Mouse (Mus musculus) left cerebral cortex, postnatal 4 days (tissue): Measurements from ENCODE around the gene Mon1b. TPM values are rescaled to one million over a fixed set of nuclear protein-coding genes. Genes with fewer than 3 reads are reported as not detected.
A peak's percentile ranks its signal among the peaks of the same experiment; 100 is the strongest.

Source experiments
- DNase-seq: peaks from one replicate; pipeline ENCODE4 v3.0.0-alpha.2; 2022
- intact Hi-C: fragments of 180-260 bp; cut with DNase I; formaldehyde crosslinking; loops from one replicate; pipeline ENCODE4 v1.15.1; 2025
- total RNA-seq, 2 experiments: library from RNA; stranded (reverse); gene quantifications; 2 replicates each; pipeline ENCODE4 v1.2.3; 2021

Gene Mon1b
- total RNA-seq, 2 experiments from 2014 or later, result 21.6 to 21.9 TPM

DNA sequence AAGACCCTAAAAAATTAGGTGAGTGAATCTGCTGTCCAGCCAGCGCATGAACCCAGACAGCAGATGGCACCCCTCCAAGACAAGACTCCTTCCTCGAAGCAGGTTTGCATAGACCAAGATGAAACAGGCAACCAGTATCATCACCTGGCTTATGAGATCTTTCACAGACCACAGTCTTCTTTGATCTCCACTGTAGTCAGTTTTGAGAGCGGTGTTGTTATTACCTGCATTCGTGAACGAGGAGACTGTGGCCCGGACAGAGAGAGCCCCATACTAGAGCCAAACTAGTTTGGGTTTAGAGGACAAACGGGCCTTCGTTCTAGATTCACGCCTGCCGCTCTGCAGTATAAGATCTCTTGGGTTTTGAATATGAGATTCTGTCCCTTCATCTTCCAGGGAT, 34.5 kb downstream of the Mon1b start:
- no peak for DNase-seq
- intact Hi-C loops, result loop anchor here (10.0 kb wide), 1 partner anchor 175 kb away; the partner anchor contains the start of gene Adamts18

GRCm38 (mm10) chr8:113672599-113673255, 37.3 kb downstream of the Mon1b start:
- DNase-seq, result peak; percentile 39
- intact Hi-C loops, result no loop called here

DNA sequence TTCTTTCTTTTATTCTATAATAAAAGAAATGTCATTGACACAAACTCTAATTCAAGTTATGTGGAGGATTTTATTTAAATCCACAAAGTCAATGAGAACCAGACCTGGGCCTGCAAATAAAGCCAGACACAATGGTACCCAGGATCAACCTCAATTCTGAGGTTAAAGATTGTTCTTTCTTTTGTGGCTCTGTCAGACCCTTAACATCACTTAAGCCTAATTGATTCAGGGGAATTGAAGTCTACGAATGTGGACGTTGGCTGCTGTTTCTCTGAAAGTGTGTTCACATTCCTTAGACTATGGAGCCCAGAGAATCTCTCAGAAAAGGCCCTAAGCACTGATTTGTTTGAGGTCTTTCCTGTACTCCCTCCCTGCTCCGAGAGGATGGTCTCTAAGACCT, 37.9 kb downstream of the Mon1b start:
- intact Hi-C loops, result no loop called here
- DNase-seq, result no peak

- no peak for DNase-seq
- intact Hi-C loops, result no loop called here
Observed at GRCm38 (mm10) chr8:113674611-113675010, 39.2 kb downstream of the Mon1b start.

- intact Hi-C loops, result no loop called here
- DNase-seq, result no peak
Observed at GRCm38 (mm10) chr8:113675281-113675680, 39.9 kb downstream of the Mon1b start.

DNA sequence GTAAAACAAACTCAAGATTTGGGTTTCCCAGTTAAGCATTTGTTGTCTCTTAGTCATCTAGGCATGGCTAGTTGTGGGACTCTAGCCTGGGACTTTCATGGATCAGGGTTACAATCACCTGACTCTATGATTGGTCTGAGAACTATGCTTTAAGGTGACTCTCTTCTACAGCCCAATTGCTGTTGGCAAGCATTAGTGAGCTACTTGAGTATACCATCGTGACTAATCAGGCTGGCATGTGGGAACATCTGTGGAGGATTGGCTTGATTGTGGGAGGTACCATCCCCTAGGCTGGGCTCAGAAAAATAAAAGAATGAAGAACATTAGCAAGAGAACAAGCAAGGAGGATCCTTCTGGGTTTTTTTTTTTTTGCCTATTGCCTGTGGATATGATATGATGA, 41.4 kb downstream of the Mon1b start:
- DNase-seq, result no peak
- intact Hi-C loops, result no loop called here

DNA sequence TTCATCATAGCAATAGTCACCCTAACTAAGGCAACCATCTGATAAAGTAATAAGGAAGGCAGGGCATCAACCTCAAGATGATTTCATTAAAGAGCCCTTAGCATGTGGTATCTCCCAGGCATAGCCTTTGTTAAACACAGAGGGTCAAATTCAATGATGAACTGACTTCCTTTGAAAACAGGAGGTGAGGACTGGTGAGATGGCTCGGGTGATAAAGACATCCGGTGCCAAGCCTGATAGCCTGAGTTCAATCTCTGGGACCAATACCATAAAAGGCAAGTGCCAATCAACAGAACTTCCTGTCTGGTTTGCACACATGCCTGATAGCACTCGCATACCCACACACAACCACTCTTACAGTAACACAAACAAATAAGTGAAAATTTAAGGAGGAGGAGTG, 44.0 kb downstream of the Mon1b start:
- no peak for DNase-seq
- intact Hi-C loops, result no loop called here

- intact Hi-C loops, result no loop called here
- DNase-seq, result peak; percentile 86
Observed at GRCm38 (mm10) chr8:113687889-113688542, 52.6 kb downstream of the Mon1b start.

- no peak for DNase-seq
- intact Hi-C loops, result no loop called here
Observed at GRCm38 (mm10) chr8:113688543-113688915, 53.1 kb downstream of the Mon1b start.

GRCm38 (mm10) chr8:113691622-113692343, 56.4 kb downstream of the Mon1b start:
- intact Hi-C loops, result no loop called here
- peak; percentile 72 for DNase-seq

Other genes starting within 250 kb of the Mon1b start
- 1 to 10 TPM; 1.0 to 1.5 TPM for gene Syce1l, start 7.6 kb downstream of the Mon1b start, total RNA-seq
- gene Adamts18, start 213.2 kb downstream of the Mon1b start, total RNA-seq, result 10 to 100 TPM; 11.8 to 12.8 TPM